Mouse (Mus musculus): Measurements from ENCODE around the gene Lrch1.

The Lrch1 gene

GRCm38 (mm10) chr14:74845661-74846274 is 101.9 kb downstream of the Lrch1 start:
- no peak for DNase-seq

GRCm38 (mm10) chr14:74841708-74842107 is 106.0 kb downstream of the Lrch1 start:
- peak; percentile 81 for DNase-seq

- DNase-seq, result peak; percentile 57
Observed at GRCm38 (mm10) chr14:74841297-74841696, 106.4 kb downstream of the Lrch1 start.

- DNase-seq, result peak; percentile 60
Observed at GRCm38 (mm10) chr14:74840820-74841219, 106.9 kb downstream of the Lrch1 start.

- peak; percentile 86 for DNase-seq
Observed at GRCm38 (mm10) chr14:74840328-74840727, 107.3 kb downstream of the Lrch1 start.

- peak; percentile 75 for DNase-seq
Observed at GRCm38 (mm10) chr14:74838816-74839215, 108.9 kb downstream of the Lrch1 start.

GRCm38 (mm10) chr14:74835010-74835409 is 112.7 kb downstream of the Lrch1 start:
- peak; percentile 90 for DNase-seq

GRCm38 (mm10) chr14:74834215-74834614 is 113.5 kb downstream of the Lrch1 start:
- peak; percentile 77 for DNase-seq

- peak; percentile 61 for DNase-seq
Observed at GRCm38 (mm10) chr14:74831653-74832052, 116.0 kb downstream of the Lrch1 start.

- peak; percentile 51 for DNase-seq
Observed at GRCm38 (mm10) chr14:74831050-74831449, 116.6 kb downstream of the Lrch1 start.

- DNase-seq, result no peak
Observed at GRCm38 (mm10) chr14:74830591-74830990, 117.1 kb downstream of the Lrch1 start.

GRCm38 (mm10) chr14:74822757-74823680 is 124.7 kb downstream of the Lrch1 start:
- peak; percentile 64 for DNase-seq

- peak; percentile 7 for DNase-seq
Observed at GRCm38 (mm10) chr14:74822048-74822447, 125.6 kb downstream of the Lrch1 start.

GRCm38 (mm10) chr14:74820180-74820813 is 127.4 kb downstream of the Lrch1 start:
- peak; percentile 94 for DNase-seq

GRCm38 (mm10) chr14:74816705-74817104 is 131.0 kb downstream of the Lrch1 start:
- DNase-seq, result peak; percentile 37

- peak; percentile 82 for DNase-seq
Observed at GRCm38 (mm10) chr14:74814848-74815789, 132.6 kb downstream of the Lrch1 start.

- DNase-seq, result no peak
Observed at GRCm38 (mm10) chr14:74811617-74812016, 136.1 kb downstream of the Lrch1 start.

GRCm38 (mm10) chr14:74801961-74802360 is 145.7 kb downstream of the Lrch1 start:
- peak; percentile 86 for DNase-seq

- peak; percentile 22 for DNase-seq
Observed at GRCm38 (mm10) chr14:74798063-74798890, 149.4 kb downstream of the Lrch1 start.

- DNase-seq, result peak; percentile 88
Observed at GRCm38 (mm10) chr14:74797386-74798062, 150.2 kb downstream of the Lrch1 start.

GRCm38 (mm10) chr14:74794931-74795330 is 152.7 kb downstream of the Lrch1 start:
- DNase-seq, result peak; percentile 90
